Mouse (Mus musculus) MEL (cell line): ENCODE measurements around the gene Ganc. TPM values are rescaled to one million over a fixed set of nuclear protein-coding genes. Genes with fewer than 3 reads are reported as not detected.

Experiments used
- DNase-seq: peaks from one replicate; pipeline ENCODE4 v3.0.0; 2011; ENCODE audit warnings: low read depth, low spot score
- H3K27ac ChIP-seq: 2 replicates; pipeline ENCODE4 v1.5.1; 2012; ENCODE audit warnings: low read depth, mild to moderate bottlenecking, control low read depth, low read length, moderate library complexity; ENCODE audit not compliant: control insufficient read depth
- H3K27me3 ChIP-seq, 2 experiments: fragments of 150-350 bp in 1 of 2; sonication (generic) in 1 of 2; 2 replicates each; pipeline ENCODE4 v1.6.1; 2012; ENCODE audit warnings: low read length in 2 of 2, mild to moderate bottlenecking in 2 of 2, improper control_type of control experiment in 1 of 2, moderate library complexity in 1 of 2; ENCODE audit not compliant: insufficient read depth in 2 of 2, control insufficient read depth in 1 of 2
- H3K36me3 ChIP-seq, 2 experiments: 2 replicates each; pipeline ENCODE4 v1.6.1; 2012 to 2014; ENCODE audit warnings: low read length in 2 of 2, improper control_type of control experiment in 1 of 2, inconsistent platforms in 1 of 2, mild to moderate bottlenecking in 1 of 2; ENCODE audit not compliant: insufficient read depth in 2 of 2, control insufficient read depth in 1 of 2
- H3K4me1 ChIP-seq, 2 experiments: fragments of 150-350 bp in 1 of 2; sonication (generic) in 1 of 2; 2 replicates each; pipeline ENCODE4 v1.6.1; 2012; ENCODE audit warnings: low read length in 2 of 2, improper control_type of control experiment in 1 of 2, mild to moderate bottlenecking in 1 of 2; ENCODE audit not compliant: insufficient read depth in 2 of 2, control insufficient read depth in 1 of 2
- H3K4me3 ChIP-seq, 2 experiments: fragments of 150-350 bp in 1 of 2; sonication (generic) in 1 of 2; 2 replicates each; pipeline ENCODE4 v1.5.1; 2012; ENCODE audit warnings: low read depth in 2 of 2, low read length in 2 of 2, mild to moderate bottlenecking in 2 of 2, moderate library complexity in 2 of 2, control low read depth in 1 of 2, improper control_type of control experiment in 1 of 2; ENCODE audit not compliant: control insufficient read depth in 1 of 2, insufficient read depth in 1 of 2
- H3K79me2 ChIP-seq: 2 replicates; pipeline ENCODE4 v1.6.1; 2012; ENCODE audit warnings: mild to moderate bottlenecking, low read length, moderate library complexity; ENCODE audit not compliant: control insufficient read depth, poor library complexity, insufficient read depth
- H3K9ac ChIP-seq: 2 replicates; pipeline ENCODE4 v1.6.1; 2012; ENCODE audit warnings: low read depth, mild to moderate bottlenecking, control low read depth, low read length, moderate library complexity; ENCODE audit not compliant: control insufficient read depth, poor library complexity, severe bottlenecking
- H3K9me3 ChIP-seq: fragments of 150-350 bp; sonication (generic); replicated peaks from 2 replicates; pipeline ENCODE4 v1.6.1; 2012; ENCODE audit warnings: mild to moderate bottlenecking, low read length, improper control_type of control experiment, moderate library complexity; ENCODE audit not compliant: insufficient read depth
- BHLHE40 ChIP-seq: IDR thresholded peaks from 2 replicates; pipeline ENCODE4 v1.6.1; 2012; ENCODE audit warnings: low read depth, mild to moderate bottlenecking, inconsistent platforms, low read length, improper control_type of control experiment, borderline replicate concordance
- CHD1 ChIP-seq: IDR thresholded peaks from 2 replicates; pipeline ENCODE4 v1.6.1; 2012; ENCODE audit warnings: low read depth, mild to moderate bottlenecking, inconsistent platforms, low read length, improper control_type of control experiment
- CHD2 ChIP-seq: IDR thresholded peaks from 2 replicates; pipeline ENCODE4 v1.6.1; 2011; ENCODE audit warnings: low read length, improper control_type of control experiment
- CTCF ChIP-seq, 3 experiments: IDR thresholded peaks in 2 of 3; conservative IDR thresholded peaks in 1 of 3; 2 replicates each; pipeline ENCODE4 v1.5.1; 2011 to 2012; ENCODE audit warnings: low read length in 3 of 3, low read depth in 2 of 3, mild to moderate bottlenecking in 2 of 3, improper control_type of control experiment in 1 of 3, inconsistent platforms in 1 of 3, mixed read lengths in 1 of 3, moderate library complexity in 1 of 3; ENCODE audit not compliant: control insufficient read depth in 1 of 3, insufficient read depth in 1 of 3, poor library complexity in 1 of 3, severe bottlenecking in 1 of 3
- E2F4 ChIP-seq: IDR thresholded peaks from 2 replicates; pipeline ENCODE4 v1.6.1; 2011; ENCODE audit warnings: low read depth, low read length, improper control_type of control experiment, borderline replicate concordance
- ELF1 ChIP-seq: IDR thresholded peaks from 2 replicates; pipeline ENCODE4 v1.6.1; 2014; ENCODE audit warnings: low read depth, mild to moderate bottlenecking, inconsistent platforms, low read length, improper control_type of control experiment, moderate library complexity
- EP300 ChIP-seq, 2 experiments: IDR thresholded peaks; 2 replicates each; pipeline ENCODE4 v1.6.1; 2011; ENCODE audit warnings: improper control_type of control experiment in 2 of 2, low read length in 2 of 2, low read depth in 1 of 2, mild to moderate bottlenecking in 1 of 2
- ETS1 ChIP-seq: IDR thresholded peaks from 2 replicates; pipeline ENCODE4 v1.6.1; 2012; ENCODE audit warnings: low read depth, mild to moderate bottlenecking, inconsistent platforms, low read length, improper control_type of control experiment, moderate library complexity
- GATA1 ChIP-seq: IDR thresholded peaks from 2 replicates; pipeline ENCODE4 v1.6.1; 2011; ENCODE audit warnings: low read depth, low read length, improper control_type of control experiment
- HCFC1 ChIP-seq: IDR thresholded peaks from 2 replicates; pipeline ENCODE4 v1.6.1; 2012; ENCODE audit warnings: low read depth, mild to moderate bottlenecking, inconsistent platforms, low read length, improper control_type of control experiment, moderate library complexity
- JUND ChIP-seq: IDR thresholded peaks from 2 replicates; pipeline ENCODE4 v1.6.1; 2011; ENCODE audit warnings: low read depth, mild to moderate bottlenecking, improper control_type of control experiment, low read length
- KAT2A ChIP-seq: conservative IDR thresholded peaks from 2 replicates; pipeline ENCODE4 v1.6.1; 2012; ENCODE audit warnings: low read depth, low read length, improper control_type of control experiment, inconsistent platforms
- MAX ChIP-seq: IDR thresholded peaks from 2 replicates; pipeline ENCODE4 v1.6.1; 2011; ENCODE audit warnings: low read length, improper control_type of control experiment
- MAZ ChIP-seq: IDR thresholded peaks from 2 replicates; pipeline ENCODE4 v1.6.1; 2012; ENCODE audit warnings: low read depth, mild to moderate bottlenecking, inconsistent platforms, low read length, improper control_type of control experiment
- MXI1 ChIP-seq: IDR thresholded peaks from 2 replicates; pipeline ENCODE4 v1.6.1; 2011; ENCODE audit warnings: mild to moderate bottlenecking, low read depth, low read length, improper control_type of control experiment
- MYB ChIP-seq: IDR thresholded peaks from 2 replicates; pipeline ENCODE4 v1.6.1; 2011; ENCODE audit warnings: mild to moderate bottlenecking, low read depth, low read length, improper control_type of control experiment
- MYC ChIP-seq: IDR thresholded peaks from 2 replicates; pipeline ENCODE4 v1.6.1; 2011; ENCODE audit warnings: low read depth, mild to moderate bottlenecking, low read length, improper control_type of control experiment, moderate library complexity
- POLR2AphosphoS5 ChIP-seq: IDR thresholded peaks from 2 replicates; pipeline ENCODE4 v1.6.1; 2012; ENCODE audit warnings: low read depth, borderline replicate concordance, mild to moderate bottlenecking, inconsistent platforms, low read length, moderate library complexity, mixed read lengths
- TBP ChIP-seq: IDR thresholded peaks from 2 replicates; pipeline ENCODE4 v1.8.0; 2011; ENCODE audit warnings: low read depth, low read length, improper control_type of control experiment
- UBTF ChIP-seq: IDR thresholded peaks from 2 replicates; pipeline ENCODE4 v1.6.1; 2012; ENCODE audit warnings: low read depth, mild to moderate bottlenecking, inconsistent platforms, low read length, improper control_type of control experiment, moderate library complexity, borderline replicate concordance; ENCODE audit not compliant: insufficient read depth
- USF1 ChIP-seq: IDR thresholded peaks from 2 replicates; pipeline ENCODE4 v1.6.1; 2014; ENCODE audit warnings: low read depth, mild to moderate bottlenecking, inconsistent platforms, low read length, improper control_type of control experiment, moderate library complexity
- ZC3H11A ChIP-seq: IDR thresholded peaks from 2 replicates; pipeline ENCODE4 v1.6.1; 2012; ENCODE audit warnings: low read depth, mild to moderate bottlenecking, inconsistent platforms, low read length, improper control_type of control experiment
- ZKSCAN1 ChIP-seq: IDR thresholded peaks from 2 replicates; pipeline ENCODE4 v1.6.1; 2012; ENCODE audit warnings: low read depth, mild to moderate bottlenecking, inconsistent platforms, low read length, improper control_type of control experiment, moderate library complexity
- polyA plus RNA-seq, 2 experiments: library from polyadenylated mRNA; stranded (reverse) in 1 of 2; unstranded in 1 of 2; fragments of >175 nt in 1 of 2; fragments of >200 nt in 1 of 2; gene quantifications; 2 replicates each; pipeline versions ENCODE4 v1.2.1 to v1.2.4; 2012; ENCODE audit warnings: low replicate concordance in 2 of 2, low read depth in 1 of 2; ENCODE audit not compliant: insufficient read length in 2 of 2, insufficient read depth in 1 of 2, missing spikeins in 1 of 2
- total RNA-seq: library from RNA; depleted of rRNA; stranded (reverse); fragments of 300-350 nt; gene quantifications from 2 replicates; pipeline ENCODE4 v1.2.3, GENCODE M21; 2012

Gene Ganc
- total and polyA plus RNA-seq, 3 experiments: 3.1 to 4.4 TPM; not detected in 1

DNA sequence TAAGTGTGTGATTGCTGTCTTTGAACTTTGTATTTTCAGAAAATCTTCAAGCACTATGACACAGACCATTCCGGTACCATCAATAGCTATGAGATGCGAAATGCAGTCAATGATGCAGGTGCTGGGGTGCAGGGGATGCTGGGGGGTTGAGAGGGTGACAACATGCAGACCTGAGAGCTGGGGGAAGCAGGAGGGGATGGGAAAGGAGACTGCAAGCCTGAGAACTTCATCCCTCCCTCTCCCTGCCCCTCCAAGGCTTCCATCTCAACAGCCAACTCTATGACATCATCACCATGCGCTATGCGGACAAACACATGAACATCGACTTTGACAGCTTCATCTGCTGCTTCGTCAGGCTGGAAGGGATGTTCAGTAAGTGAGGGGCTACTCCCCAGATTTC is 99.4 kb downstream of the Ganc start:
- Histone ChIP-seq H3K79me2 (no peaks in the 10 kb centered on the region), H3K27ac (no peak overlapping the region), H3K9ac (no peak overlapping the region), H3K4me3 (no peak overlapping the region), H3K27me3 (no peaks in the 10 kb centered on the region), H3K9me3 (no peaks in the 10 kb centered on the region), H3K4me1 (no peaks in the 10 kb centered on the region)
- DNase-seq: no peak
- TF ChIP-seq HCFC1 (no peak), ELF1 (no peak), CHD1 (no peak), TBP (no peak), CHD2 (no peak), POLR2AphosphoS5 (no peak), JUND (no peak), USF1 (no peak), MYC (no peak), MXI1 (no peak), BHLHE40 (no peak), KAT2A (no peak), MYB (no peak), CTCF (IDR thresholded peaks at IDR 0.05 in 2 of 3, conservative IDR thresholded peaks at IDR 0.05 in 1 of 3; ENCODE audit: control insufficient read depth in 1 of 3, insufficient read depth in 1 of 3, low read depth in 2 of 3, low read length in 3 of 3, poor library complexity in 1 of 3, severe bottlenecking in 1 of 3) (no peak), ETS1 (no peak), ZKSCAN1 (no peak)
- TF ChIP-seq, all 39 proteins: peak for 0
- 0 out of 4 replicates have a peak, but pooled peaks cover 0 to 2% of the 10 kb centered on the region in 2 experiments for H3K36me3 ChIP-seq

DNA sequence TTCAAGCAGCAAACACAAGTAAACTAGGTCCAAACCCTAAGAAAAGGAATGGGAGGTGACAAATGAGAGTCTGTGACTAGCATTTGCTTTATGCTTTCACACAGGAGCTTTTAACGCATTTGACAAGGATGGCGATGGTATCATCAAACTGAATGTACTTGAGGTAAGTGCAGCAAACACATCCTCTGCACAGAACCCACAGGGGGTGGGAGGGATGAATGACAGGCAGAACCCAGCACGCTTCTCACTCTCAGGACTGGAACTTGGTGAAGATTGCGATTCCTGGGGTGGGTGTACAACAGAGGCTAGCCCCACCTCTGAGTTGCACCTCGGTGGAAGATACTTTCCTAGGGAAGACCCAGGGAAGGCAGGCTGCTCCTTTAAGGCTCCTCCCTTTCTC is 100.3 kb downstream of the Ganc start:
- Histone ChIP-seq H3K27me3 (no peaks in the 10 kb centered on the region), H3K36me3 (peaks cover 0 to 2% of the 10 kb centered on the region in 2 experiments; a peak in 1 of 4 replicates), H3K9ac (no peak overlapping the region), H3K4me3 (no peak overlapping the region), H3K9me3 (no peaks in the 10 kb centered on the region), H3K4me1 (no peaks in the 10 kb centered on the region), H3K79me2 (no peaks in the 10 kb centered on the region), H3K27ac (no peak overlapping the region)
- TF ChIP-seq UBTF: no peak
- no peak for TF ChIP-seq GATA1
- no peak for TF ChIP-seq MAZ
- TF ChIP-seq MAX: no peak
- no peak for TF ChIP-seq POLR2AphosphoS5
- no peak for TF ChIP-seq CHD1
- TF ChIP-seq EP300 (IDR thresholded peaks at IDR 0.05; ENCODE audit: low read depth in 1 of 2, low read length in 2 of 2): no peak
- TF ChIP-seq ZC3H11A: no peak
- no peak for TF ChIP-seq KAT2A
- TF ChIP-seq E2F4: no peak
- no peak for TF ChIP-seq MXI1
- TF ChIP-seq BHLHE40: no peak
- no peak for TF ChIP-seq MYC
- TF ChIP-seq CTCF (IDR thresholded peaks at IDR 0.05 in 2 of 3, conservative IDR thresholded peaks at IDR 0.05 in 1 of 3; ENCODE audit: control insufficient read depth in 1 of 3, insufficient read depth in 1 of 3, low read depth in 2 of 3, low read length in 3 of 3, poor library complexity in 1 of 3, severe bottlenecking in 1 of 3): no peak
- DNase-seq: no peak
